Mouse (Mus musculus) C2C12 (cell line): Measurements from ENCODE around the gene Neurl1b. TPM values are rescaled to one million over a fixed set of nuclear protein-coding genes. Genes with fewer than 3 reads are reported as not detected.

Experiments
- H3K27me3 ChIP-seq: one replicate; pipeline ENCODE4 v1.6.1; 2011; ENCODE audit not compliant: control insufficient read depth, insufficient read depth, insufficient read length
- H3K36me3 ChIP-seq: one replicate; pipeline ENCODE4 v1.6.1; 2011; ENCODE audit not compliant: control insufficient read depth, insufficient read depth
- H3K4me3 ChIP-seq: one replicate; pipeline ENCODE4 v1.5.1; 2011; ENCODE audit warnings: mild to moderate bottlenecking, control low read depth; ENCODE audit not compliant: poor library complexity, insufficient read depth, severe bottlenecking
- H3K79me2 ChIP-seq: one replicate; pipeline ENCODE4 v1.6.1; 2011; ENCODE audit not compliant: control insufficient read depth, insufficient read depth
- H3K79me3 ChIP-seq: one replicate; pipeline ENCODE4 v1.6.1; 2011; ENCODE audit warnings: low read depth, control low read depth
- H3ac ChIP-seq: one replicate; pipeline ENCODE3; 2011; ENCODE audit warnings: low read depth; ENCODE audit not compliant: control insufficient read depth, insufficient read length
- CEBPB ChIP-seq: IDR thresholded peaks from one replicate; pipeline ENCODE4 v1.6.1; 2011; ENCODE audit warnings: low read depth, mild to moderate bottlenecking, control low read depth, moderate library complexity
- CTCF ChIP-seq: IDR thresholded peaks from one replicate; pipeline ENCODE4 v1.5.1; 2011; ENCODE audit not compliant: control insufficient read depth, insufficient read depth, insufficient read length
- FOSL1 ChIP-seq: IDR thresholded peaks from one replicate; pipeline ENCODE4 v1.8.0; 2011; ENCODE audit warnings: mild to moderate bottlenecking, low read length; ENCODE audit not compliant: poor library complexity, insufficient read depth, severe bottlenecking
- MAX ChIP-seq: IDR thresholded peaks from one replicate; pipeline ENCODE4 v1.6.1; 2011; ENCODE audit warnings: mild to moderate bottlenecking, control low read depth
- MYOD1 ChIP-seq: IDR thresholded peaks from one replicate; pipeline ENCODE4 v1.6.1; 2011; ENCODE audit warnings: low read depth; ENCODE audit not compliant: control insufficient read depth, insufficient read length
- MYOG ChIP-seq: IDR thresholded peaks from one replicate; pipeline ENCODE4 v1.6.1; 2011; ENCODE audit not compliant: control insufficient read depth, insufficient read length; ENCODE audit errors: extremely low read depth
- USF1 ChIP-seq: IDR thresholded peaks from one replicate; pipeline ENCODE4 v1.6.1; 2011; ENCODE audit warnings: low read depth, mild to moderate bottlenecking, control low read depth, moderate library complexity
- polyA plus RNA-seq: library from polyadenylated mRNA; unstranded; fragments of >200 nt; fragmentation: generic; extraction: Trizol; gene quantifications from one replicate; pipeline ENCODE4 v1.2.1, GENCODE M21; 2012; ENCODE audit warnings: missing spikeins

Gene Neurl1b
- polyA plus RNA-seq, 1 experiment, result 0.22 TPM

DNA sequence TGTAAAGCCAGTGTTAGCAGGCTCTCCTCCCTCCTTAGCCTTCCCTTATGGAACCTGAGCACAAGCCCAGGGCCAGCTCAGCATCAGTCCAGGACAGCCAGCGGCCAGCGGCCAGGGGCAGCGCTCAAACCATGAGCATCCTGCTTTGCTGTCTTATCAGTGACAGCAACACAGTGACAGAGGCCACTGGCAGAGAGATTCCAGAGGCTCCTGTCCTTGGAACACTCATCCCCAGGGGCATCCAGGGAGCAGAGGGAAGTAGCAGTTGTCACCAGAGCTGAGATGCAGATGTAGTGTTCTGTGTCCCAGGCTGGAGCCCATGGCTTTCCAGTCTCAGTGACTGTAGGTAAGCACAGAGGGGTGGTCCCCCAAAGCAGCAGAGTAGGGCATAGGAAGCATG is 32.5 kb upstream of the Neurl1b start:
- no peaks in the 10 kb centered on the region for H3K79me3 ChIP-seq
- H3K27me3 ChIP-seq, result peaks cover 82% of the 10 kb centered on the region
- no peak for TF ChIP-seq MAX
- TF ChIP-seq FOSL1, result no peak
- TF ChIP-seq MYOG, result no peak
- TF ChIP-seq USF1, result no peak
- no peak for TF ChIP-seq CTCF
- TF ChIP-seq CEBPB, result no peak
- TF ChIP-seq MYOD1, result no peak
- no peaks in the 10 kb centered on the region for H3K36me3 ChIP-seq
- no peak overlapping the region for H3ac ChIP-seq
- no peak overlapping the region for H3K4me3 ChIP-seq
- H3K79me2 ChIP-seq, result no peaks in the 10 kb centered on the region

DNA sequence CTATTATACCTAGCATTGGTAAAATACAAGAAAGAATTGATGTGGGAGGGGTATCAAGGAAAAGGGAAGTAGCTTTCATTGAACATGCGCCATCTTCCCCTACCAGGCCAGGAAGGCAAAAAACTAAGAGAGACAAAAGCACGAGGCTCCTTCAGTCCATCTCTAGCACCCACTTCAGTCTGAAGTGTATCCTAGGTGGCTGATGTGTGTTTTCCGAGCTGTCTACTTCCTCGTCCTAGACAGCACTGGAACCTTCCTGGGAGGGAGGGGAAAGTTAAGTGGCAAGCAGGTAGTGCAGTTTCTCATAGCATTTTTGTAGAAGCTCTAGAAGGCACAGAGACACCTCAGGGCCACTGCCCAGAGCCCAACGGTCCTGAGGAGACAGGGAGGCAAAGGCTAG is 31.9 kb upstream of the Neurl1b start:
- H3K4me3 ChIP-seq, result no peak overlapping the region
- no peaks in the 10 kb centered on the region for H3K36me3 ChIP-seq
- H3ac ChIP-seq, result no peak overlapping the region

GRCm38 (mm10) chr17:26384111-26384510 is 30.5 kb upstream of the Neurl1b start:
- H3K36me3 ChIP-seq, result no peaks in the 10 kb centered on the region
- peaks cover 84% of the 10 kb centered on the region for H3K27me3 ChIP-seq

More for the DNA sequence above, 31.9 kb upstream of the Neurl1b start:
- TF ChIP-seq CEBPB, result no peak
- no peak for TF ChIP-seq MAX
- TF ChIP-seq MYOD1, result no peak
- TF ChIP-seq MYOG, result no peak
- TF ChIP-seq USF1, result no peak
- TF ChIP-seq CTCF, result no peak
- no peak for TF ChIP-seq FOSL1
- H3K27me3 ChIP-seq, result peaks cover 83% of the 10 kb centered on the region
- H3K79me3 ChIP-seq, result no peaks in the 10 kb centered on the region
- H3K79me2 ChIP-seq, result no peaks in the 10 kb centered on the region

GRCm38 (mm10) chr17:26385252-26386130 is 29.1 kb upstream of the Neurl1b start:
- Histone ChIP-seq H3K79me3 (no peaks in the 10 kb centered on the region), H3ac (no peak overlapping the region), H3K27me3 (peaks cover 82% of the 10 kb centered on the region), H3K36me3 (no peaks in the 10 kb centered on the region), H3K4me3 (no peak overlapping the region), H3K79me2 (no peaks in the 10 kb centered on the region)
- TF ChIP-seq MYOD1, result no peak
- no peak for TF ChIP-seq MAX
- TF ChIP-seq CEBPB, result no peak
- TF ChIP-seq USF1, result no peak
- TF ChIP-seq MYOG, result no peak

More at GRCm38 (mm10) chr17:26384111-26384510, 30.5 kb upstream of the Neurl1b start:
- Histone ChIP-seq H3K79me2 (no peaks in the 10 kb centered on the region), H3K79me3 (no peaks in the 10 kb centered on the region), H3ac (no peak overlapping the region), H3K4me3 (no peak overlapping the region)
- TF ChIP-seq MYOD1, result no peak
- no peak for TF ChIP-seq MAX
- no peak for TF ChIP-seq MYOG
- TF ChIP-seq USF1, result no peak
- no peak for TF ChIP-seq CEBPB
- no peak for TF ChIP-seq FOSL1
- TF ChIP-seq CTCF, result no peak

GRCm38 (mm10) chr17:26386131-26386481 is 28.5 kb upstream of the Neurl1b start:
- H3K79me3 ChIP-seq, result no peaks in the 10 kb centered on the region
- no peaks in the 10 kb centered on the region for H3K36me3 ChIP-seq
- TF ChIP-seq MYOD1 (no peak), MYOG (no peak), CEBPB (no peak), USF1 (no peak), FOSL1 (no peak), MAX (no peak), CTCF (no peak)
- no peaks in the 10 kb centered on the region for H3K79me2 ChIP-seq
- no peak overlapping the region for H3ac ChIP-seq
- no peak overlapping the region for H3K4me3 ChIP-seq
- peaks cover 85% of the 10 kb centered on the region for H3K27me3 ChIP-seq
